Mouse (Mus musculus) spleen, adult 2 months (tissue): ENCODE results near the gene Gmds.

Source experiments
- CTCF ChIP-seq: fragments of 200-500 bp; IDR thresholded peaks from 2 replicates; pipeline ENCODE4 v1.5.1; 2011; ENCODE audit warnings: mild to moderate bottlenecking, inconsistent platforms; ENCODE audit not compliant: insufficient read depth, insufficient read length, insufficient replicate concordance; ENCODE audit errors: extremely low read depth
- POLR2A ChIP-seq: fragments of 200-500 bp; IDR thresholded peaks from 2 replicates; pipeline ENCODE4 v1.6.1; 2011; ENCODE audit warnings: low read depth, low read length, inconsistent platforms

- TF ChIP-seq POLR2A = no peak
- TF ChIP-seq CTCF = no peak
Measured at GRCm38 (mm10) chr13:32252276-32252675, 86.3 kb downstream of the Gmds start.
